Mouse (Mus musculus) layer of hippocampus, postnatal 25 days (tissue): ENCODE measurements at regions not wholly inside any gene's neighbourhood (a gene's known extent, or its start where the extent isn't known, plus 50 kb on each side); places are given as distances from the start of the nearest gene placed in this dataset.
A peak's percentile ranks its signal among the peaks of the same experiment; 100 is the strongest.
"Not testable (repeated sequence)": the region's sequence is repeated elsewhere in the genome, so short reads cannot be mapped to it uniquely, and the experiment has no call there.

Source experiments
- DNase-seq, 2 experiments: peaks; one replicate each; pipeline ENCODE4 v3.0.0; 2022; ENCODE audit warnings: mixed read lengths in 2 of 2, low spot score in 1 of 2; ENCODE audit errors: extremely low spot score in 1 of 2

DNA sequence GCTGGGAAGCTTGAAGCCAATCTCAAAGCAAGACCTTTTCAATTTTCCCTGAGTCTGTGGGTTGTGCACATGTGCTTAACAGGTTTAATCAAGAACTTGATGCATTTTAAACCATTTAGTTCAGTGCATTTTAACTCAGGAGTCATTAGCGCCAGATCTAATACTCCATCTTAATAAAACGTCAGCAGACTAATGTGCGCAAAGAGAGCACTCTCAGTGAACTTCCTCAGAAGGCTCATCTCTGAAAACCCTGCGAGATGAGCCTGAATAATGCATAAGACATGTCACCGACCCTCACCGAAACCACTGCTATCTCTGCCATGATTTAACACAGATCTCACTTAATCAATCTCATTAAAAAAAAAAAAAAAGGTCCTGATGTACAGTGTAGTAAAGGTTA is 309.0 kb downstream of the Phf3 start:
- DNase-seq = no peak

DNA sequence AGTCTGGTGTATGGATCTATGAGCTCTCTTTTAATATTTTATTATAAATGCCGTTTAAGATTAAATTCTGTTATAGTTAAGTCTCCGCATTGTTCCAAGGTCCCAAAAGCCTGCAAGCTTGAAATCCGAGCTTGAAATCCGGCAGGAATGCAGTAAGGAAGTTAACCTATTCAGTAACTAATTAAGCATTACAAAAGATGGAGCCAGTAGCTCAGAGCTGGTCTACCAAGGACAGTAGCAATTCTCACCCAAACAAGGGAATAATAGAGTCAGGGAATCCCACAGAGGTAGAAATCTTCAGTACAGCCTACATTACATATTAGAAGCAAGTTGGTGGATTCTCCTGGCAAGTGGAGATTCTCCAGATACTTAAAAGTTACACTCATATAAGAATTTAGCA is 325.0 kb downstream of the Phf3 start:
- DNase-seq = not testable (repeated sequence)

DNA sequence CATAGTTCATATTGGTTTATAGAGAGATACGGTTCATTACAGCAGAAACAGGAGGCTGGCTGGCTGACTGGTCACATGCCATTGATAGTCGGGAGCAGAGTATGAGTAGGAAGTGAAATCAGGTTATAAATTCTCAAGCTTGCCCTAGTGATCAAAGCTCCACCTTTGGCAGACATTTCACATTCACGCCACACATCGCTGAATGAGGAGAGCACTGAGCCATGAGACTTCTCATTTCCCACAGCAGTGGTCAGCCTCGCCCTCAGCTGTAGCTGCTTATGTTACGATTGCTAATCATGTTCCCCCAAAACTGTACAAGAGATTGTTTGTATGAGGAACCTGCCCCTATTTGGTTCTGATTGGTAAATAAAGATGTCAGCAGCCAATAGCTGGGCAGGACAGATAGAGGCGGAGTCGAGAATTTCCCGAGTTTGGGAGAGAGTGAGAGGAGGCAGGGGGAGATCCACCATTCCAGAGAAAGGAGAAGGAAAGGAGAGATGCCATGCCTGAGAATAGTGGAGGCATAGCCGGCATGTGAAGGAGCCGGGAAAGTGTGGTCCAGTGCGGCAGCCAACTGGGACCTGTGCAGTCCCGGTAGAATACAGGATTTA is 333.5 kb downstream of the Phf3 start:
- DNase-seq = no peak

DNA sequence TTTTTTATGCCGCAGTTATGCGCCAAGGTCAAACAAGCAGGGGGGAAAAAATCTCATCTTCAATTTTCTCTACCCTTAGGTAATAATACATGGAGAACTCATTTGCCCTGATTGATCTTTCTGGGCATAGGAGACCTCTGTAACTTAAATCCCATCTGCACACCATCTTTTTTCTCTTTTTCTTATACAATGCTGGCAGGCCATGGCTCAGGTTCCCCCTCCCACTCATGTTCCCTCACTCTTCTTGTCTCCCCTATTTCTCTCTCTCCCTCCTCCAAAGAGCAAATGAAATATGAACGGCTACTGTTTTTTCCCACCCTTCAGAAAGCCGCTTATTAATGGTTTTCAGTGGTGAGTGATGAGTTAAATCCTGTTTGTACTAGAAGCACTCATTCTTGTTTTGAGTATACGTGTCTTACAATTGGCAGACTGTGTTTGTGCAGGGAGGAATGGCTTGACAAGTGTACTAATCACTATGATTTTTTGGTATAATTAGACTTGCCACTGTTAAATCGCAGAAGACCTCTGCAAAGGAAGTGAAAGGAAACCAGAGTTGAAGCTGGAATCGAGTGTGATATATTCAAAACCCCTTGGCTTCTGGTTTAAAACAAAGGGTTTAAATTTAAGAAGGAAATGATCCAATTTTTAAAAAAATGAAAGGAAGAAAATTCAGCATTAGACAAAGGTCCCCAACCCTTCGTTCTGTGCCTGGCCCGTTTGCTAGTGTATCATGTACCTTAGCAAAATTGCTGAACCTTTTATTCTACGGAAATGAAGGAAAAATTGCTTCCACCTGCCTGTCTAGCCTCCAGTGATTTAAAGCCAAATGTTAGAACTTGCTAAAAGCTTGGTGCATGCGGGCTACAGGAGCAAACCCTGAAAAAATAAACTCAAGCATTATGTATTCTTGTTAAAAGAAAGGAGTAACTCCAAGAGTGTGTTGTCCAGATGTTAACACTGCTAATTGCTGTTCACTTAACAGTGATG is 336.4 kb downstream of the Phf3 start:
- DNase-seq = no peak

DNA sequence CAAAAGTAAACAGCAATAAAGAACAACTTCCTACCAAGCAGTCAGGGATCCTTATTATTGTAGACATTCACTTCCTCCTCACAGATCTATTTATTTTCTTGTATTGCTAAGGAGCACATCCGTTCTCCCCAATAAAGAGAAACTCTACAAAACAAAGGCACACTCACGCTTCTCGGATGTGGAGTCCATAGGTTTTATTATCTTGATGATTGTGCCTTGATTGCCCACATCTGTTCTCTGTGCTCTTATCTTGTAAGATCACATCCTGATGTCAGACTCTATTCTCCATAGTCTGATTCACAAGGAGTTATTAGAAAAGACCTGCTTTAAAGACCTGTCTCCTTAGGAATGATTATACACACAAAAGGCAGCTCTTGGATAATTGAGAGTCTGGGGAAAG is 356.4 kb downstream of the Phf3 start:
- DNase-seq = no peak

DNA sequence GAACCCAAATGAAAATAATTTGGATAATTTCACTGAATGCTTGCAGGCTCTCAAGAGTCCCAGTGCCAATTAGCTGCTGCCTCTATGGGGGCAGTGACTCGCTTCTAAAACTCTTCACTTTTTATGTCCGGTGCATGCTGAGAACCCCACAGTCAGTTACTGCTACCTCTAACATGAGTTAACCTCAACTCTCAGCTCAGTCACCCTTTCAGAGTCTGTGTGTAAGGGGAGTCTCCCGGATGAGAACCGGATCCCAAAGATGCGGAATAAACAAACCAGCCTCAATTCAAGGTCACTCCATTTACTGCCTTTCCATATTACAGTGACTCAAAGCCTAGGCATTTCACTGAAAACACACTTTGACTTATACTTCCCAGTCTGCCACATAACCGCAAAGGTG is 357.9 kb downstream of the Phf3 start:
- DNase-seq = no peak

DNA sequence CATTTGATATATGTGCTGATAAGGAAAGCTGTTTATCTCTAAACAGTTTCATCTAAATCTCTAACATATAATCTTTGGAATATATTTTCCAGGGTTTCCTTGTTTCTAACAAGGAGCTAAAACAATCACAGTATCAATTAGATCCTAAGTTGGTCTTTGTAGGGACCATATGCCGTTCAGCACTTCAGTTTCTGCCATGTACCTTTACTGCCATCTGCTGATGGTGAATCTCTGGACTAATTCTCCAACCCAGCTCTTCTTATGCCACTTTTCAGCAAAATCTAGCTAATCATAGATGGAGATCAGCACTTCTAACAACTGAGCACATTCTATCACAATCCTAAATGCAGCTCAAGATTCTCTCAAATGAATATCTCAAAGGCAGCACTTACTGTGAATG is 370.5 kb downstream of the Phf3 start:
- peak; percentile 8 to 26 for DNase-seq

DNA sequence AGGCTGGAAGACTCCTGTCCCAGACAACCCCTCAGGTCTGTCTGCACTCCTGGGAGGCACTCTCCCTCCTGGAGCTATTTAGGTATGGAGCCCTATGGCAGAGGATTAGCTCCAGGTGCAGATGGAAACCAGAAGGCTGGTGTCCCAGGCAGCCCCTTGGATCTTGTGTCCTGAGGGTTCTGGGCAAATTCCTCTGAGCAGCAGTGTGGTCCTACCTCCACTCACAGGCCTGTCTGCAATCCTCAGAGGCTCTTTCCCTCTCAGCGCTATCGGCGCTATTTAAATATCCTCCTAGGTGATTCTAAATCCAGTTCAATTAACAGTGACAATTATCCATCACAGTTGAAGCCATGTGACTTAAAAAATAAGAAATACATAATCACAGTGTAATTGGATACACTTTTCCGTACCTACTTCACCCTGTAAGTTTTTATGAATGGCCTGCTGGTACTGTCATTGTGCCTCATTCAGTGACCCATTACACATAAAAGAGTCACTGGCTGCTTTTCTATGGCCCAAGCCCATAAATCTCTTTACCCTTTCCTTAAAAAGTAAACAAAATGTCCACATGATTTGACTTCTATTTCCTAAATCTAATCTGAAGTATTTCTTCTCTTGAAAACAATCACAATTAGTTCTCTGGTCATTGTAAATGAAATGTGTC is 413.3 kb downstream of the Phf3 start:
- DNase-seq = no peak

DNA sequence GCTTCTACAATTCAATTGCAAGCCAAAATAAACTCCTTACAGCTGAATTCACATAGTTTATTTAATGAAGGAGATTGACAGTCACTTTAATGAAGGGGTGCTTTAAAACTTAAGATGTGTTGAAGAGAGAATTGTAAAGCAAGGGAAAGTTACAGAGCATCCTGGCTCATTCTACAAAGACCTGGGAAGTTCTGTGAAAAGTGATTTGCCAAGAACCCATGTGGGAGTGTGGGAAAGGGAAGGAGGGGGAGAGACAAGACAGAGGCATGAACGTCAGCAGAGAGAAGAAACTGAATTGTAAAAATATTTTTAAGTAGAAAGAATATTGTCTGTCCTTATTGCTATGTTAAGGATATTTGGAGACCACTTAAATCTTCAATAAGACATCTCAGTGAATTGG is 435.8 kb downstream of the Phf3 start:
- DNase-seq = no peak

DNA sequence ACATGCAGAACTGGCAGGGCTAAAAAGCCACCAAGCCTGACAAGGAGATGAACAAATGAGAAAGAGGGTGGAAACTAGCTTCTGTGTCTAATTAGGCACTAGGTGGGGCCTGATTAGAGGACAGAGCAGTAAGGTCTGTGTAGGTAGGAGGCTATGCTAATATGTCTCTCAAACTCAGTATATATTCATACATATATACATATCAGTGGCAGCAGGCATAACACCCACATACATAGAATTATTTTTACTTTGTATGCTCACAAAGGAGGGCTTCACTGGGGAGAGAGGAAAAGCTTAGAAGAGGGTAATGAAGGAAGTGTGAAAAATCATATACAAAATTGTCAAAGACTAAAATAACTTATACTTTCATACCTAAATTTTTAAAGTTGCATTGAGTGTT is 457.1 kb downstream of the Phf3 start:
- DNase-seq = no peak

DNA sequence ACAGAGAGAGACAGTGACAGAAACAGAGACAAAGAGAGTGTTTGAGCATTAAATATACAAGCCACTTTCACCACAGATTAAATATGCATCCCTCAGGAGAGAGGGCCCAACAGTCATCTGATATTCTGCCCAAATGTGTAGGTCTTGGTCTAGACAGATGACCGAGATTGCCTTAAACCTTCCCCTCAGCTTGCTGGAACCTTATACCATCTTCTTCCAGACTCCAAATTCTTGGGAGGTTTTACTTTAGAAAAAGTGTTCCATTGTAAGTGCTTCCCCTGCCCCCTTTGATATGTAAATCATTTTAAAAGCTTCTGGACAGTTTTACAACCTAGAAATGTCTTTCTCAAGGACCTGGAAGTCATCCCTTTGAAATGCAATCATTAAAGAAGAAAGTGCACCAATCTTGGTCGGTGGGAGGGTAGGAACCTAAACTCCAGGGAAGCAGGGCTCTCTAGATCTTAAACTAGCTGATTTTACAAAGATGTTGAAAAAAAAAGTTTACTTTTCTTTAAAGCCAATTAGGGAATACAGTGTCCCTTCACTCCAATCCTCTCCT is 458.8 kb downstream of the Phf3 start:
- DNase-seq = no peak
